Mouse (Mus musculus) midbrain, embryonic 16.5 days (tissue): ENCODE results near the gene Pkn1. TPM values are rescaled to one million over a fixed set of nuclear protein-coding genes. Genes with fewer than 3 reads are reported as not detected.

ENCODE experiments used
- ATAC-seq: fragments of 200-750 bp; cut with Nextera tagmentation; 2 replicates; pipeline ENCODE4 v1.8.0; 2017; ENCODE audit warnings: moderate TSS enrichment
- H3K27ac ChIP-seq: fragments of 300-500 bp; sonication (generic); 2 replicates; pipeline ENCODE4 v1.5.1; 2014; ENCODE audit warnings: mild to moderate bottlenecking, low read length, mixed read lengths
- H3K27me3 ChIP-seq: fragments of 300-500 bp; sonication (generic); 2 replicates; pipeline ENCODE4 v1.6.1; 2014; ENCODE audit warnings: low read depth, low read length, mixed read lengths; ENCODE audit not compliant: control insufficient read depth, insufficient read depth
- H3K36me3 ChIP-seq: fragments of 300-500 bp; sonication (generic); 2 replicates; pipeline ENCODE4 v1.6.1; 2014; ENCODE audit warnings: mild to moderate bottlenecking, low read length, moderate library complexity, mixed read lengths; ENCODE audit not compliant: control insufficient read depth, insufficient read depth
- H3K4me1 ChIP-seq: fragments of 300-500 bp; sonication (generic); 2 replicates; pipeline ENCODE4 v1.6.1; 2014; ENCODE audit warnings: mild to moderate bottlenecking, low read length, mixed read lengths; ENCODE audit not compliant: control insufficient read depth, insufficient read depth
- H3K4me2 ChIP-seq: fragments of 300-500 bp; sonication (generic); 2 replicates; pipeline ENCODE4 v1.6.1; 2014; ENCODE audit warnings: mild to moderate bottlenecking, low read length, mixed read lengths
- H3K4me3 ChIP-seq: fragments of 300-500 bp; sonication (generic); 2 replicates; pipeline ENCODE4 v1.5.1; 2014; ENCODE audit warnings: low read depth, mild to moderate bottlenecking, low read length, moderate library complexity, mixed read lengths
- H3K9ac ChIP-seq: fragments of 300-500 bp; sonication (generic); 2 replicates; pipeline ENCODE4 v1.6.1; 2014; ENCODE audit warnings: low read depth, low read length, mixed read lengths
- H3K9me3 ChIP-seq: fragments of 300-500 bp; sonication (generic); replicated peaks from 2 replicates; pipeline ENCODE4 v1.6.1; 2014; ENCODE audit warnings: mild to moderate bottlenecking, low read length, mixed read lengths; ENCODE audit not compliant: control insufficient read depth, poor library complexity, severe bottlenecking
- WGBS: fragments of 180-500 bp; shearing (Covaris S2); extraction: QIAGEN DNeasy Blood & Tissue Kit; methylation state at CpG from one replicate; pipeline ENCODE4 v1.1.7; 2014; 5-methylcytosine and 5-hydroxymethylcytosine counted together
- microRNA-seq: library from miRNA; unstranded; fragments of <30 nt; microRNA quantifications from one replicate; pipeline ENCODE4, GENCODE M21; 2017
- polyA plus RNA-seq: library from polyadenylated mRNA; unstranded; fragments of >200 nt; fragmentation: Nextera tagmentation; extraction: Ambion mirVana; gene quantifications from 2 replicates; pipeline ENCODE4 v1.2.1, GENCODE M21; 2015

Gene Pkn1
- polyA plus RNA-seq, 1 experiment from 2014 or later, result 27.4 TPM

DNA sequence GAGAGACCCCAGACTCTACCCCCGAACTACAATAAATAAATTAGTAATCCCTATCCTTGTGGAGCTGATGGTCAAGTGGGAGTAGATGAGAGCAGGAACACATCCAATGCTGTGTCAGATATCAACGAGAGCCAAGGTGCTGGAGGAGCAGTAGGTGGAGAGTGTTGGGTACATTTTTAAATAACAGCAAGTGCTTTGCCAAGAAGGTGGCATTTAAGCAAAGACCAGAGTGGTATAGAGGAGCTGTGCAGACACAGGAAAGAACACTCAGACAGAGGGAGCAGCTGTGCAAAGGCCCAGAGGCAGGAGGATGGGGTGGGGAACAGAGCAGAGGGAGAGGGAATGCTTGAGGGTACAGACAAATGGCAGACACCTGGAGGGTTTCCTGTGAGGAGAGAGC, 81.9 kb downstream of the Pkn1 start:
- H3K4me2 ChIP-seq, result no peak overlapping the region

DNA sequence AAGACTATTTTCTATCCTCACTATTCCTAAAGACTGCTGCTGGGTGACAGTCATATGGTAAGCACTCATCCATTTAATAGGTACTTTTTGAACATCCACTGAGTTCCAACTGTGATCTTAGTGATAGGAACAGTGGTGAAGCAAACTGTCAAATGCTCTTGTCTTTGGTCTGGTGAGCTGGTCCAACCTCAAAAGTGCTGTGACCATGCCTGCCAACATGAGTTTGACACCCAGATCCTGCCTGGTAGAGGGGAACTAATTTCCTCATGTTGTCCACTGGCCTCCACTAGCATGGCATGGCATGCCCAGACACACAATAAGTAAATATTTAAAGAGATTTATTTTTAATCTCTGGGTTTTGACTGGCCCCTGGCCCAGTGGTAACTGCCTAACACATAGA, 82.4 kb downstream of the Pkn1 start:
- no peak for ATAC-seq
- no peak overlapping the region for H3K9ac ChIP-seq
- no peak overlapping the region for H3K4me3 ChIP-seq

More for the DNA sequence above, 81.9 kb downstream of the Pkn1 start:
- H3K27ac ChIP-seq, result no peak overlapping the region
- no peak for ATAC-seq
- H3K4me3 ChIP-seq, result no peak overlapping the region
- 89% methylated on average over 2 of the region's 2 CpGs for WGBS
- 0 out of 2 replicates have a peak, but pooled peaks cover 4% of the 10 kb centered on the region for H3K36me3 ChIP-seq
- H3K9ac ChIP-seq, result no peak overlapping the region
- no peaks in the 10 kb centered on the region for H3K27me3 ChIP-seq
- H3K9me3 ChIP-seq, result no peaks in the 10 kb centered on the region
- no peaks in the 10 kb centered on the region; the same call in 1 of the 2 replicates for H3K4me1 ChIP-seq

More for the DNA sequence above, 82.4 kb downstream of the Pkn1 start:
- no peaks in the 10 kb centered on the region for H3K9me3 ChIP-seq
- no peak overlapping the region for H3K27ac ChIP-seq
- 0 out of 2 replicates have a peak, but pooled peaks cover 4% of the 10 kb centered on the region for H3K36me3 ChIP-seq
- H3K4me1 ChIP-seq, result no peaks in the 10 kb centered on the region
- no peak overlapping the region for H3K4me2 ChIP-seq
- H3K27me3 ChIP-seq, result no peaks in the 10 kb centered on the region

Small RNAs within 50 kb of the gene (microRNA-seq; reads per million reads assigned to microRNA genes)
- gene Mir1668, result not detected

Other genes starting within 250 kb of the Pkn1 start
- 327 and 361 TPM in 2 replicates for gene Scoc, start 240.8 kb downstream of the Pkn1 start, polyA plus RNA-seq
- 0.07 TPM in 1 of 2 replicates, not detected in the other for gene Olfr370, start 163.4 kb downstream of the Pkn1 start, polyA plus RNA-seq
- 320 and 338 TPM in 2 replicates for gene Ndufb7, start 132.5 kb downstream of the Pkn1 start, polyA plus RNA-seq
- 1,093 and 1,247 TPM in 2 replicates for gene Tecr, start 91.2 kb downstream of the Pkn1 start, polyA plus RNA-seq
- gene Dnajb1, start 91.0 kb downstream of the Pkn1 start, polyA plus RNA-seq, result 60.2 and 60.8 TPM in 2 replicates
- 126 and 132 TPM in 2 replicates for gene Gipc1, start 46.5 kb downstream of the Pkn1 start, polyA plus RNA-seq
- gene Ptger1, start 32.5 kb downstream of the Pkn1 start, polyA plus RNA-seq, result 0.97 and 1.1 TPM in 2 replicates
- 92.4 and 105 TPM in 2 replicates for gene Ddx39, start 16.0 kb upstream of the Pkn1 start, polyA plus RNA-seq
- 10.9 and 11.2 TPM in 2 replicates for gene Adgre5, start 42.1 kb upstream of the Pkn1 start, polyA plus RNA-seq
- 54.8 and 59.8 TPM in 2 replicates for gene Adgrl1, start 200.9 kb upstream of the Pkn1 start, polyA plus RNA-seq